Mouse (Mus musculus): Measurements from ENCODE around the gene Hoxd8. TPM values are rescaled to one million over a fixed set of nuclear protein-coding genes. Genes with fewer than 3 reads are reported as not detected.
A peak's percentile ranks its signal among the peaks of the same experiment; 100 is the strongest.

Gene Hoxd8
- total and polyA plus RNA-seq, 2 experiments from 2014 or later: 0.37 TPM; not detected in 1

DNA sequence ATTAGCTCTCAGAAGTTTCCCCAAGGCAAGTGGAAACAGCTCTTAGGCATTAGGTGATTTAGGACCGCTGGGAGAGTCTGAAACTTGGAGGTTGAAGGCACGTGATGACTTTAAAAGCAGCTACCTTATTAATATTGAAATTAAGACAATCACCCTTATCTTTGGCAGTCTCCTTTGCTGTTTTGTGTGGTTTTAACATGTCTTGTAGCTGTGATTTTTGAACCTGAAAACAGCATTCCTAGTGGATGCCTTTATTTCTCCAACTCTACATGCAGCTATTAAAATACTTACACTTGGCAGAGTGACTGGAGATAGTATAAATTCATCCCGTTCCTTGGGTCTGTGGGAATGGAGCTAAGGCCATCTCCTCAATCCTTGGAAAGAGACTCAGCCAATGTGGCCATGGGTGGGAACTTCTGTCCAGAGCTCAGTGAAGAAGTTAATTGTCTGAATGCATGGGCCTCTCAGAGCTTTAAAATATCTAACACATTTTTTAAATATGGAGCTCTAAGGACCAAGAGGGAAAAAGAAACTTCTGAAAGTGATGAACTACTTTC, 33.7 kb upstream of the Hoxd8 start:
- H3K9ac ChIP-seq (replicated peaks; ENCODE audit: low read length): no peak overlapping the region
- DNase-seq (ENCODE audit: low spot score) (no peak), ATAC-seq (no peak)
- H3K4me2 ChIP-seq (ENCODE audit: low read depth, low read length): no peak overlapping the region
- H3K4me3 ChIP-seq (ENCODE audit: low read length): no peak overlapping the region
- no peaks in the 10 kb centered on the region for H3K9me3 ChIP-seq (ENCODE audit: low read length)
- H3K27me3 ChIP-seq (ENCODE audit: insufficient read depth, low read length): peaks cover 92% of the 10 kb centered on the region
- no peak for TF ChIP-seq CTCF (IDR thresholded peaks at IDR 0.05; ENCODE audit: low read depth)
- no peak overlapping the region for H3K27ac ChIP-seq
- no peaks in the 10 kb centered on the region for H3K4me1 ChIP-seq (ENCODE audit: insufficient read depth, low read length)
- WGBS: 2% methylated on average over 3 of the region's 3 CpGs
- H3K36me3 ChIP-seq (ENCODE audit: insufficient read depth, low read length): no peaks in the 10 kb centered on the region

DNA sequence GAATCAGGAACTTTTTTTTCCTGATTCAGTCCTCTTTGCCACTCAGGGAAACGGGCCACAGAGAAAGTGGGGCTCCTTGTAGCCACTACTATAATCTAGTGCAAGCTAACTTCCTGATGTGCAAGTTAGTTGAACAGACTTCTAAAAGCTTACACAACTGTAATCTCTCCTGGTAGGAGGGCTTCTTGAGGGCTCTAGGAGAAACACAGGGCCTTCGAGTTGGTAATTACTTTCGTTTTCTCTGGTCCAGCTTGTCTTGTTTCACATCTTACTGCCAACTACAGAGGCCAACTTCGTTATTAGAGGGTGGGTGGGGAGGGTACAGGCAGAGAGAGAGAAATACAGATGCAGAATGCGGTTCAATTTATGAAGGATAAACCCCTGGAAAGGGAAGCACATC, 32.6 kb upstream of the Hoxd8 start:
- Histone ChIP-seq H3K36me3 (ENCODE audit: insufficient read depth, low read length) (no peaks in the 10 kb centered on the region), H3K4me1 (ENCODE audit: insufficient read depth, low read length) (no peaks in the 10 kb centered on the region), H3K9ac (replicated peaks; ENCODE audit: low read length) (no peak overlapping the region), H3K9me3 (ENCODE audit: low read length) (no peaks in the 10 kb centered on the region), H3K27ac (no peak overlapping the region), H3K4me3 (ENCODE audit: low read length) (no peak overlapping the region), H3K4me2 (ENCODE audit: low read depth, low read length) (no peak overlapping the region), H3K27me3 (ENCODE audit: insufficient read depth, low read length) (peaks cover 94% of the 10 kb centered on the region)
- WGBS: 12% methylated on average over 5 of the region's 5 CpGs
- TF ChIP-seq CTCF (IDR thresholded peaks at IDR 0.05; ENCODE audit: low read depth): no peak
- ATAC-seq: no peak
- no peak for DNase-seq (ENCODE audit: low spot score)

- H3K27me3 ChIP-seq (ENCODE audit: insufficient read depth, low read length): peaks cover 98% of the 10 kb centered on the region
- TF ChIP-seq CTCF (IDR thresholded peaks at IDR 0.05; ENCODE audit: low read depth): peak; percentile 83
- no peak overlapping the region for H3K27ac ChIP-seq
- no peaks in the 10 kb centered on the region for H3K36me3 ChIP-seq (ENCODE audit: insufficient read depth, low read length)
- 4% methylated on average over 40 of the region's 40 CpGs for WGBS
- ATAC-seq (peak; percentile 50), DNase-seq (ENCODE audit: low spot score) (peak; percentile 83)
- H3K4me1 ChIP-seq (ENCODE audit: insufficient read depth, low read length): no peaks in the 10 kb centered on the region
- H3K9ac ChIP-seq (replicated peaks; ENCODE audit: low read length): no peak overlapping the region
- peak overlapping the region; percentile 22 for H3K4me3 ChIP-seq (ENCODE audit: low read length)
- no peaks in the 10 kb centered on the region for H3K9me3 ChIP-seq (ENCODE audit: low read length)
- peak overlapping the region; percentile 49 for H3K4me2 ChIP-seq (ENCODE audit: low read depth, low read length)
Observed at GRCm38 (mm10) chr2:74672481-74673362, 31.7 kb upstream of the Hoxd8 start.

- peaks cover 99% of the 10 kb centered on the region for H3K27me3 ChIP-seq (ENCODE audit: insufficient read depth, low read length)
- H3K4me2 ChIP-seq (ENCODE audit: low read depth, low read length): no peak overlapping the region
- 2% methylated on average over 24 of the region's 24 CpGs for WGBS
- no peaks in the 10 kb centered on the region for H3K9me3 ChIP-seq (ENCODE audit: low read length)
- no peak overlapping the region for H3K27ac ChIP-seq
- no peak for ATAC-seq
- no peak for TF ChIP-seq CTCF (IDR thresholded peaks at IDR 0.05; ENCODE audit: low read depth)
- H3K4me3 ChIP-seq (ENCODE audit: low read length): no peak overlapping the region
- no peaks in the 10 kb centered on the region for H3K4me1 ChIP-seq (ENCODE audit: insufficient read depth, low read length)
- no peaks in the 10 kb centered on the region for H3K36me3 ChIP-seq (ENCODE audit: insufficient read depth, low read length)
- DNase-seq (ENCODE audit: low spot score): no peak
- no peak overlapping the region for H3K9ac ChIP-seq (replicated peaks; ENCODE audit: low read length)
Observed at GRCm38 (mm10) chr2:74673835-74674425, 30.5 kb upstream of the Hoxd8 start.

GRCm38 (mm10) chr2:74674881-74675665, 29.3 kb upstream of the Hoxd8 start, which contains the start of gene Hoxd12:
Gene Hoxd12 (plus strand): TSS chr2:74675013.
- ATAC-seq (no peak), DNase-seq (ENCODE audit: low spot score) (no peak)
- Histone ChIP-seq H3K36me3 (ENCODE audit: insufficient read depth, low read length) (no peaks in the 10 kb centered on the region), H3K4me3 (ENCODE audit: low read length) (no peak within 1 kb of the TSS), H3K27ac (no peak within 1 kb of the TSS), H3K4me1 (ENCODE audit: insufficient read depth, low read length) (no peaks in the 10 kb centered on the region), H3K27me3 (ENCODE audit: insufficient read depth, low read length) (peaks cover 99% of the 10 kb centered on the region), H3K9me3 (ENCODE audit: low read length) (no peaks in the 10 kb centered on the region), H3K4me2 (ENCODE audit: low read depth, low read length) (no peak within 1 kb of the TSS), H3K9ac (replicated peaks; ENCODE audit: low read length) (no peak within 1 kb of the TSS)
- TF ChIP-seq CTCF (IDR thresholded peaks at IDR 0.05; ENCODE audit: low read depth): no peak
- WGBS: 2% methylated on average over 47 of the region's 47 CpGs

- no peak for DNase-seq (ENCODE audit: low spot score)
- WGBS: 2% methylated on average over 24 of the region's 24 CpGs
- no peak for ATAC-seq
Observed at GRCm38 (mm10) chr2:74675666-74676282, 28.6 kb upstream of the Hoxd8 start.

More at GRCm38 (mm10) chr2:74675666-74676282, 28.6 kb upstream of the Hoxd8 start:
- Histone ChIP-seq H3K9ac (replicated peaks; ENCODE audit: low read length) (no peak overlapping the region), H3K27me3 (ENCODE audit: insufficient read depth, low read length) (peaks cover 98% of the 10 kb centered on the region), H3K4me1 (ENCODE audit: insufficient read depth, low read length) (no peaks in the 10 kb centered on the region), H3K9me3 (ENCODE audit: low read length) (no peaks in the 10 kb centered on the region), H3K4me3 (ENCODE audit: low read length) (no peak overlapping the region), H3K36me3 (ENCODE audit: insufficient read depth, low read length) (no peaks in the 10 kb centered on the region), H3K4me2 (ENCODE audit: low read depth, low read length) (no peak overlapping the region), H3K27ac (no peak overlapping the region)
- TF ChIP-seq CTCF (IDR thresholded peaks at IDR 0.05; ENCODE audit: low read depth): no peak

Data from hindbrain, postnatal 0 days (tissue).